Mouse (Mus musculus) G1E (cell line): ENCODE measurements around the gene Kcnq2. TPM values are rescaled to one million over a fixed set of nuclear protein-coding genes. Genes with fewer than 3 reads are reported as not detected.

Experiments
- ATAC-seq: 2 replicates; pipeline ENCODE4 v1.8.0; 2016; ENCODE audit warnings: mild to moderate bottlenecking; ENCODE audit not compliant: insufficient number of reproducible peaks, poor library complexity, low FRiP score, severe bottlenecking; ENCODE audit errors: extremely low read depth
- DNase-seq: peaks from one replicate; pipeline ENCODE4 v3.0.0; 2012; ENCODE audit warnings: low spot score
- H3K27me3 ChIP-seq: 2 replicates; pipeline ENCODE4 v1.6.1; 2012; ENCODE audit warnings: mild to moderate bottlenecking, low read length, inconsistent platforms; ENCODE audit not compliant: insufficient read depth
- H3K36me3 ChIP-seq: replicated peaks from 2 replicates; pipeline ENCODE3; 2012; ENCODE audit warnings: mild to moderate bottlenecking, inconsistent platforms
- H3K4me1 ChIP-seq: 2 replicates; pipeline ENCODE4 v1.6.1; 2012; ENCODE audit warnings: low read depth, low read length, inconsistent platforms, mixed read lengths; ENCODE audit not compliant: insufficient read depth
- H3K4me3 ChIP-seq: 2 replicates; pipeline ENCODE4 v1.5.1; 2012; ENCODE audit warnings: low read depth, mild to moderate bottlenecking, inconsistent platforms, low read length, moderate library complexity, mixed read lengths
- H3K9me3 ChIP-seq: replicated peaks from 2 replicates; pipeline ENCODE4 v1.6.1; 2012; ENCODE audit warnings: inconsistent platforms
- CTCF ChIP-seq: IDR thresholded peaks from 2 replicates; pipeline ENCODE4 v1.5.1; 2012; ENCODE audit warnings: low read depth, low read length, inconsistent platforms, mixed read lengths
- GATA1 ChIP-seq: IDR thresholded peaks from 2 replicates; pipeline ENCODE4 v1.6.1; 2012; ENCODE audit warnings: borderline replicate concordance, low read length, inconsistent platforms, mixed read lengths
- GATA2 ChIP-seq: IDR thresholded peaks from 2 replicates; pipeline ENCODE4 v1.6.1; 2012; ENCODE audit warnings: low read depth, low read length, inconsistent platforms, borderline replicate concordance
- POLR2AphosphoS5 ChIP-seq: IDR thresholded peaks from 2 replicates; pipeline ENCODE4 v1.6.1; 2012; ENCODE audit warnings: low read depth, low read length, inconsistent platforms; ENCODE audit not compliant: insufficient replicate concordance
- TAL1 ChIP-seq: conservative IDR thresholded peaks from 2 replicates; pipeline ENCODE4 v1.6.1; 2012; ENCODE audit warnings: low read depth, low read length, inconsistent platforms, mixed read lengths
- polyA plus RNA-seq: library from polyadenylated mRNA; stranded (reverse); fragments of >175 nt; gene quantifications from 2 replicates; pipeline ENCODE4 v1.2.3, GENCODE M21; 2012
- total RNA-seq, 2 experiments: library from RNA; stranded (forward) in 1 of 2; stranded (reverse) in 1 of 2; fragments of 200-1000 nt in 1 of 2; fragments of >200 nt in 1 of 2; fragmentation: Nextera tagmentation in 1 of 2; gene quantifications; 2 replicates each; pipeline ENCODE4 v1.2.3; 2014 to 2017

Gene Kcnq2
- total and polyA plus RNA-seq, 3 experiments = 0.44 to 1.6 TPM; not detected in 1

DNA sequence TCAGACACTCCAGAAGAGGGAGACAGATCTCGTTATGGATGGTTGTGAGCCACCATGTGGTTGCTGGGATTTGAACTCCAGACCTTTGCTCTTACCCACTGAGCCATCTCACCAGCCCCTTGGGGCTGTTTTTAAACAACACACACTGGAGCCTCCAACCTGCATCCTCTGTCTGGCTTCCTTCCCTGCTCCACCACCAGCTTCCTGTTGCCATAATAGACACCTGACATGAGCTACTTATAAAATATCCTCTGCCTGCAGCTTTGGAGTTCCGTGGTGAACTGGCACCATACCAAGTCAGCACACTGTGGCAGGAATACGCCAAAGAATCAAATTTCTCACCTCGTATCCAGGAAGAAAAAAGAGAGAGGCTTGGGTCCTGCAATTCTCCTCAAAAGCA, 25.7 kb upstream of the Kcnq2 start:
- no peak overlapping the region for H3K4me3 ChIP-seq
- no peak for TF ChIP-seq GATA1
- TF ChIP-seq TAL1 = no peak
- TF ChIP-seq CTCF = no peak
- no peak for TF ChIP-seq POLR2AphosphoS5
- DNase-seq = no peak
- ATAC-seq = no peak
- H3K36me3 ChIP-seq = no peaks in the 10 kb centered on the region
- peaks cover 9% of the 10 kb centered on the region; the same call in 1 of the 2 replicates for H3K27me3 ChIP-seq
- H3K9me3 ChIP-seq = no peaks in the 10 kb centered on the region
- H3K4me1 ChIP-seq = no peaks in the 10 kb centered on the region

- Histone ChIP-seq H3K4me1 (no peaks in the 10 kb centered on the region), H3K4me3 (no peak overlapping the region), H3K27me3 (peaks cover 9% of the 10 kb centered on the region; the same call in 1 of the 2 replicates), H3K9me3 (no peaks in the 10 kb centered on the region), H3K36me3 (no peaks in the 10 kb centered on the region)
- no peak for TF ChIP-seq GATA1
- TF ChIP-seq GATA2 = no peak
- no peak for TF ChIP-seq POLR2AphosphoS5
- no peak for TF ChIP-seq CTCF
- TF ChIP-seq TAL1 = no peak
- ATAC-seq (no peak), DNase-seq (no peak)
Observed at GRCm38 (mm10) chr2:181159771-181160170, 24.7 kb upstream of the Kcnq2 start.

GRCm38 (mm10) chr2:181159091-181159514, 24.0 kb upstream of the Kcnq2 start:
- H3K36me3 ChIP-seq = no peaks in the 10 kb centered on the region
- H3K4me3 ChIP-seq = no peak overlapping the region
- H3K9me3 ChIP-seq = no peaks in the 10 kb centered on the region
- peaks cover 10% of the 10 kb centered on the region; the same call in 1 of the 2 replicates for H3K27me3 ChIP-seq
- DNase-seq (no peak), ATAC-seq (no peak)
- TF ChIP-seq TAL1 = no peak
- no peak for TF ChIP-seq POLR2AphosphoS5
- no peak for TF ChIP-seq GATA2
- no peak for TF ChIP-seq GATA1
- TF ChIP-seq CTCF = no peak
- H3K4me1 ChIP-seq = no peaks in the 10 kb centered on the region

GRCm38 (mm10) chr2:181158471-181158870, 23.4 kb upstream of the Kcnq2 start:
- Histone ChIP-seq H3K4me1 (no peaks in the 10 kb centered on the region), H3K4me3 (no peak overlapping the region), H3K27me3 (peaks cover 10% of the 10 kb centered on the region; the same call in 1 of the 2 replicates), H3K9me3 (no peaks in the 10 kb centered on the region), H3K36me3 (no peaks in the 10 kb centered on the region)
- ATAC-seq = no peak
- no peak for DNase-seq
- TF ChIP-seq POLR2AphosphoS5 (no peak), GATA1 (no peak), TAL1 (no peak), CTCF (no peak), GATA2 (no peak)

GRCm38 (mm10) chr2:181157716-181158302, 22.7 kb upstream of the Kcnq2 start:
- no peak overlapping the region for H3K4me3 ChIP-seq
- TF ChIP-seq GATA2 = no peak
- no peaks in the 10 kb centered on the region for H3K9me3 ChIP-seq
- H3K4me1 ChIP-seq = no peaks in the 10 kb centered on the region
- peaks cover 12% of the 10 kb centered on the region; the same call in 1 of the 2 replicates for H3K27me3 ChIP-seq
- H3K36me3 ChIP-seq = no peaks in the 10 kb centered on the region
- ATAC-seq = no peak
- DNase-seq = no peak

DNA sequence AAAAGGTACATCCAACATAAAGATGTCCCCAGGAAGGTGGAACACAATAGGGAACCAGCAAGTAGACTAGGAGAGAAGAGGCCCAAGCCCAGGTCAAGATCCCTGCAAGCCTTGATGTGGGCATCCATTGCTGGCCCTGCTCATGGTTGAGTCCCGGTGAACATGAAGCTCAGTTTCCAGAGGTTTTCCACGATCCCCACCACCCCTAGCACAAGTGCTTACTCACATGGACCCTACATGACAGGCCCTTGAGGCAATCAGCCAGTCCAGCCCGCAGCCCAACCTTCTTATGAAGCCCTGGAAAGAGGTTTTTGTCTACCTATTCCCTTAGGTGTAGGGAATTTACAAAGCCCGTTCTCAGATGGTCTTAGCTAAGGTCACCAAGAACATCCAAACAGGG, 22.1 kb upstream of the Kcnq2 start:
- Histone ChIP-seq H3K36me3 (no peaks in the 10 kb centered on the region), H3K9me3 (no peaks in the 10 kb centered on the region), H3K27me3 (peaks cover 13% of the 10 kb centered on the region; the same call in 1 of the 2 replicates), H3K4me3 (no peak overlapping the region), H3K4me1 (no peaks in the 10 kb centered on the region)
- DNase-seq = no peak
- no peak for TF ChIP-seq GATA2
- TF ChIP-seq TAL1 = no peak
- no peak for TF ChIP-seq CTCF
- no peak for TF ChIP-seq POLR2AphosphoS5
- no peak for TF ChIP-seq GATA1
- no peak for ATAC-seq
